Mouse (Mus musculus) lung, postnatal 10 days (tissue): ENCODE data around the gene Ice2.

Experiments
- DNase-seq: peaks from one replicate; pipeline ENCODE4 v3.0.0; 2021

Ice2 gene

DNA sequence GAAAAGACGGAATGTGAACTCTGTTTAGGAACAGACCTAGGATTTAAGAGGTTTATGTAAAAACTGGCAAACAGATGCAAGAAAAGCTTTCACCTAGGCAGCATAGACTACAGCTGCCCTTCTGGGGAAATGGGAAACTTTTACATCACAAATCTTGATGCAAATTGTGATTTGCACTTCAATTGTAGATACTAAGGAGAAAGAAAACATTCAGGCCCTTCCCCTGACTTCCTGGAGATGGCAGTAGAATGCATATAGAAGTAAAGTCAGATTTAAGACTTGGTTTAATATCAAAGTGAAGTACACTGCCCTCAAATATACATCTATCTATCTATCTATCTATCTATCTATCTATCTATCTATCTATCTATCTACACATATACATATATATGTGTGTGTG, 21.8 kb downstream of the Ice2 start:
- peak; percentile 32 for DNase-seq

DNA sequence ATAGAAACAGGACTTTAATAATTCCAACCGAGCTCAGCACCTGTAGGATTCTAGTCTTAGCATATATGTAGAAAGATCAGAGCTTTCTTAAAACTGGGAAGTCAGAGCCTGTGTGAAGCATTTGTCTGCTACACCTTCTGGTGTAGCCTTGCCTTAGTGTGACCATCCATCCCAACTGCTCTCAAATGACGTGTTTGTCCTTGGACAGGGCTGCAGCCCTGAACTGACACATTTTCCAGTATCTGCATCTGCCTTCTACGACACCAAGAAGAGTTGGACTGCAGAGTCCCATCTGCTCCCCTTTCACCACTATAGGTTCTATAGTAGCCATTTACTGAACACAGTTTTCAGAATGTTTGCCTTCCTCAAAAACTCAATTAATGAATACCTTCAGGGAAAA, 32.8 kb downstream of the Ice2 start:
- no peak for DNase-seq

GRCm38 (mm10) chr9:69431863-69432555, 34.3 kb downstream of the Ice2 start:
- DNase-seq, result peak; percentile 66

- DNase-seq, result no peak
Measured at GRCm38 (mm10) chr9:69435194-69435593, 37.5 kb downstream of the Ice2 start.

DNA sequence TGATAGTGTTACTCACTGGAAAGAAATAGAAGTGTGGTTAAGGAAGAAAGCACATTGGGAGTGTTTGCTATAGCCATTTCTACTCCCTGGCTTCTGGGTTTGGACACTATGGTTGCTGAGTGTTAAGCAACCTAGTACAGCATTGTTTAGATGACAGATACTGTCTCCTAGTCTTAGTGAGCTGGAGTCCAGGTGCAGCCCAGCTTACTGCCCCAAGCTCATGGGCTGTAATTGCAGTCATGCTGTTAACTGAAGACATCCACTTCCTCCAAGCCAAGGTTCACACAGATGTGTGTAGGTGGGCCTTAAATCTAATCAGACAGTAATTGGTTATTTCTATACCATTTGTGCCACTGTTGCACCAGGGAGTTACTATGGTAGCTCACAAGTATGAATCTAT, 38.0 kb downstream of the Ice2 start:
- no peak for DNase-seq

DNA sequence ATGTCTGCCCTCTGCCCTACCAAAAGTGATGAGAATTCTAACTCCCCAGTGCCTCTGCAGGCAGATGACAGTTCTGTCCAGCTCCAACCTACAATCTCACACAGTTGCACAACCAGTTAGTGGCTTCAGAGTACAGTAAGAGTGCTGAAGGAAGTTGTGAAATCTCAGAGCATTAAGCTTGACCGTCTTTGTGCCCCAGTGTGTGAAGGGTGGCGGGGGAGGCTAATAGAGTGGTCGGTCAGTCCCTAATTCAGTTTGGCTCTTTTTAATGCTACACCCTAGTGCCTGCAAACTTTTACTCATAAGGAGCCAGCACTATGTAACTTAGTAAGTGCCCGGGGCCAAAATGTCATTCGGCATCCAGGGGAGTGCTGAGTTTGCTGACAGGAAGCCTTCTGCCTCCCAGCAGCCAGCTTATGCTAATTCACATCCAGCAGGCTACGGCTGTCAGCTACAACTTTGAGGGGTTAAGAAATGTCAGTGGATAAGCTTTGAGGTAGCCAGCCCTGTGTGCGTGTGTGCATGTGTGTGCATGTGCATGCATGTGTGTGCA, 42.2 kb downstream of the Ice2 start:
- DNase-seq, result peak; percentile 62

DNA sequence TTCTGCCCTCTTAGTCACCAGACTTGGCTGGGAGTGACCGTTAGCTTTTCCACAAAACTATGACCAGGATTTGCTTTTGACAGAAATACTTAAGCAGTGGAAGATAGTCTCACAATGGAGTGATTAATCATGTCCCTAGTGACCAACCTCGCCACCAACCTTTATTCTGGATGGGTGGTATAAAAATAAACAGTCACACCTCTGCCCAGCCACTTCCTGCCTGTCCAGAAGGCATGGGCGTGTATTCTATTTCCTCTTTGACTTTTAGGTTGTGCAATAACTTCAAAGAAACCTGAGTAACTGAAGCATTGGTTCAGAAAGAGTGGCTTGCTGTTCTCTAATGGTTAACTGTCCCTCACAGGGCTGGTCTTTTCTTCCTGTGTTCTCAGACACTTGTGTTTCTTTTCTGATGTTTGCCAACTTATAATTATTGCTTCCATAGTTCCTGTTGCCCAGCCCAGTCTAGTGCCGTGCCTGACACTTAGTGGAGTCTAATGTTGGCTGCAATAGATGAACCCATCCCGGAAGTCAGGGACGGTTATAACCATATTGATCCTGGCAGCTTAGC, 44.8 kb downstream of the Ice2 start:
- peak; percentile 33 for DNase-seq

DNA sequence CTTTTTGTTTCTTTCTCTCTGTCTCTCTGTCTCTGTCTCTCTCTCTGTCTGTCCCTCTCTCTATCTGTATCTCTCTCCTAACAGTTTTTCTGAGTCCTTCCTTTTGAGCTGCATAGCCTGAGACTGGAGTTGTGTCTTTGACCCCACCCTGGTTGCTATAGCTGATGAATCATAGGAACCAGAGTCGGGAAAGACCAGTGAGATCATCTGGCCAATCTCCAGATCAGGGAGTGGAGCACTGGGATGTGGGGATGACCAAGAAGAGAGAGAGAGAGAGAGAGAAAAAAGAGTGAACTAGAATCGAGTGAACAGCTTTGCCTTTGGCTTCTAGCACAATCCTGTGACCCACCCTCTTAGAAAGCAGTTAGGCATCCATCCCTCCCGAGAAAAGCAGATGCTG, 45.5 kb downstream of the Ice2 start:
- DNase-seq, result peak; percentile 72

- no peak for DNase-seq
Measured at GRCm38 (mm10) chr9:69448801-69449200, 51.1 kb downstream of the Ice2 start.

GRCm38 (mm10) chr9:69450636-69451035, 52.9 kb downstream of the Ice2 start:
- DNase-seq, result no peak

GRCm38 (mm10) chr9:69451886-69452810, 54.4 kb downstream of the Ice2 start:
- no peak for DNase-seq

GRCm38 (mm10) chr9:69453066-69453900, 55.6 kb downstream of the Ice2 start, which contains the start of gene Anxa2:
Gene Anxa2 (plus strand): TSS chr9:69453620.
- DNase-seq, result peak; percentile 97

DNA sequence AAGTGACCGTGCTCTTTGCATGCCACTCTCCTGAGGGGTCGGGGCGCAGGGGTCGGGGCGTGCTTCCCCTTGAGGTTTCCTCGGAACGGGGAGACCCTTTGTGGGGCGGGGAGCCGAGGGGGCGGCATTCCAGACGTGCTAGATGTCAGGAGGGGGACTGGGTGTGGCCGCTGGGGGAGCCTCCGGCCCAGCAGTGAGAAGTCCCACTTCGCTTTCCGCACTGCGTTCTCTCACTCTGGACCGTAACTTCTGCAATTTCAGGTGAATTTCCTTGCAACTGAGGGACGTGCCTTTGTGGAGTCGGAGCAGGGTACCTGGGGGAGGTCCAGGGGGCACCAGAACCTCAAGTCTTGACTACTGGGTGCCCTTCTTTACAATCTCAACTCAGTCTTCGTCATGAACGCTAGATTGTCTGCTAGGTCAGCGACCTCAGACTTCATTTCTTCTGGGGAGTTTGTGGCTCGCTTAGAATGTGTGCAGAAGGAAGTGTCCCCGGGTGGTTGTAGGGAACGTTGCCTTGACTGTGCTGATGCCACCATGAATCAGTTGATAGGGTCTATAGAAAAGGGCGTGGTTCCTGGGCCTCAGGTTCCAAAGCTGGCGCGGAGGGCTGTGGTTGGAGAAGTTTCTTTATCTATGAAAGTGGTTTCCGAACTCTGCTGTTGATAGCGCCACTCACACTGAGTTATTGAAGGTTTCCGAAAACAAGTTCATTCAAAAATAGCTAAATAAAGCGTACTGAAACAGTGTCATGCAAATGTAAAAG, 56.4 kb downstream of the Ice2 start:
- DNase-seq, result peak; percentile 68

GRCm38 (mm10) chr9:69454691-69455090, 57.0 kb downstream of the Ice2 start:
- DNase-seq, result no peak

GRCm38 (mm10) chr9:69455391-69455790, 57.7 kb downstream of the Ice2 start:
- peak; percentile 62 for DNase-seq

DNA sequence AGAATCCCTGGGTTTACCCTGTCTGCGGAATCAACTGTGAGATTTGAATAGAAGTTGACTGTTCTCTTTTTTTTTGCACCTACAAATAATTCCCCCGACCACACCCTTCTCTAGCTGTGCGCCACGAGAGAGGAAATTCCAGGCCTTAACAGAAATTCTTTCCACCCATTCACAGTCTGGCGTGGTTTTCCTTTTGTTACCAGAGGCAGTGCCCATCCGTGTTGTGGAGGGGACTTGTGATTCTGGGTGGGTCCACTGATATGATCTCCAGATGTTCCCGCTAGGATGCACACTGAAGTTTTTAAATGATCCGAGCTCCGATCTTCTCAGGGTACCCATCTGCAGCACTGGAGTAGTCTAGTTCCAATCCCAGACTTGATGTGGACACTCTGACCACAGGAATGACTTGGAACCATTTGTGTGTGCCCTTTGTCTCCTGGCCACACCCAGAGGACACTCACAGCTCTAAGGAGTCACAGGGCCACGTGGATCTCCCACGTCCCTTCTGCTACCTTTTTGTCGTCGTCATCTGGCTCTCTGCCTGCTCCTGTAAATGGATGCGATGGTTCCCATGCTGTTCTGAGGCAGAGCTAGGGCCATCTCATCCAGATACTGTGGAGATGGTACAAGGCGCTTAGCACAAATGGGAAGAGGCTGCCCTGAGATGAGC, 58.8 kb downstream of the Ice2 start:
- peak; percentile 22 for DNase-seq

DNA sequence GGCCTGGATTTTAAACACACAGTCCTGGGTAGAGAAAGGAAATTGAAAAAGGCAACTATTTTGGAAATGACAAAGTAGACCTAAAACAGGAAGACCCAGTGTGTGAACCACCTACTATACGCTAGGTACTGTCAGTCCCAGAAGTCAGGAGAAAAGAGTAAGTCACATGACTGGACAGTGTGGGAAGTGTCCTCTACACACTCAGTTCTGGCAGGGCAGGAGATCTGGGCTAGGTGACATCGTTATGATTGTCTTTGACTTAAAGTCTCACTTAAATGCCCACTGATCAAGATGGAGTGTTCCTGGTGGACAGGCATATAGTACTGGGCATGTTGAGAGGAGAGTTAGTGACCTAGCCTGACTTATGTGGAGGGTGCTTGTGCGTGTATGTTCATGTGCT, 59.4 kb downstream of the Ice2 start:
- DNase-seq, result no peak

DNA sequence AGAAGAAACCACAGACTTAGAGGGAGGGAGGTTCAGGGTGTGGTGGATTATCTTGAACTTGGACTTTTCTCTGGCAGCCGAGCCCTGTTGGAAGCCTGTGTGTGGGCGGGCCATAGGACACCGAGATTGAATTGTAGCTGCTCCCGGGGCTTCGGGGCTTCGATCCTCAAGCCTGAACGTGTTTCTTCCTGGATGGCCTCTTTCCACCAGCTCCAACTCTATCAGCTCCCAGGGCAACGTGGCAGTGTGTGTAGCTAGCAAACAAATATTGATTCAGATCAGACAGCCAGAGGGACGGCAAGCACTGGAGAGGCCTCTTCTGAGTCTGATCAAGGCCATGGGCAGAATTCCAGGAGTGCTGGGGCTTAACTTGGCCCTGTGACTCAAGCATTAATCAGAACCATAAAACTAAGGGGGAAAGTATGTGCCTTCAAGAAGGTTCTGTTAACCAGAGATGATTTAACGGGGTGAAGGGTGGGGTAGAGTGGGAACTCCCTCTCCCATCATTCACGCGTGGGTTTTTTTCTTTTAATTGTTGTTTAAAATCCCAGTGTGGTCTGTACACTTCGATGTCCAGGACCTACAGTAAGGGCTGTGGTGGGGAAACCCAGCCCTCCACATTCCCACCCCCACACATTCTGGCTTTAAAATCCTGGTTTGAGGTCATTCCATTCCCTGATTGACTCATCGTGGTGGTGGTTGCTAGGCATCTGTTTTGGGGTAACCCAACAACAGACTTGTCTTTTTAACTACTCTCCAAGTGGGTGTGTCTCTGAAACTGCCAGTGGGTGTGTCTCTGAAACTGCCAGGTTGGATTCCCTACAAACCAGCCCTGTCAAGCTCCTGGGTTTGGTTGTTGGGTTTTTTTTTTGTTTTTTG, 60.3 kb downstream of the Ice2 start:
- DNase-seq, result peak; percentile 81

DNA sequence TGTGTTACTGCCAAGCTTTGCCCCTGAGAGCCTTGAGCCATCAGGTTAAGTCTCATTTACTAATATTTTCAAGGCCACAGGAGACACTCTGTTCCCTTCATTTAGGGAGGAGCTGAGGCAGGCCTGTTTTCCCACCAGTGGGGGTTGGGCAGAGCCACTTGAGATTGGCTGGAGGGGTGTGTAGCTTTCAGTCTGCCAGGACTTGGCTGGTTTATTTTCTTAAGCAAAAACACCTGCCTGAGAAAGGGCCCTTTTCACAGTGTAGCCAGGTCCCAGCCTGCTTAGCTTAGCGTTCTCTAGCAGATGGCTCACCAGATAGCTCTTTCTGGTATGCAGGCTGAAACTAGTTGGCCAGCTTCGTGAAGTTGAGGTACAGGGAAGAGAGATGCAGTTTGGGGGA, 61.3 kb downstream of the Ice2 start:
- peak; percentile 82 for DNase-seq

DNA sequence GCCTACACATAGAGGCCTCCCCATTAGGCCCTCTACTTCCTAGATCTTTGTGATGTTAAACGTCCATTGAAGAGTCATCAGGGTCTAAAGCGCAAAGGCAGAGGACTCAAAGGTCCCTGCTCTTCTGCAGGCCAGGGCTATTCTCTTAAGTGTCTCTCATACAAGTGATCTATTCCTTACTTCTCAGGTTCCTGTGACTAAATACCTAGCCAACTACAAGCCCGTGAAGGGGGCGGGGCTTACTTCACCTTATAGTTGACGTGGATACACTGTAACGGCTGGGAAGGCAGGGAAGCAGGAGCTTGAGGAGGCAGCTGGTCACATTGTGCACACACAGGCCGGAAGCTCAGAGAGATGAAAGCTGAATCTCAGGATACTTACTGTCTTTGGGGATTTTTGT, 62.2 kb downstream of the Ice2 start:
- no peak for DNase-seq
